Mouse (Mus musculus): ENCODE results near the gene Ttn.

Ttn gene

GRCm38 (mm10) chr2:76655982-76656381, 326.4 kb downstream of the Ttn start:
- DNase-seq (ENCODE audit: low read depth), result no peak

GRCm38 (mm10) chr2:76655444-76655843, 326.9 kb downstream of the Ttn start:
- DNase-seq (ENCODE audit: low read depth), result no peak

- no peak for DNase-seq (ENCODE audit: low read depth)
Observed at GRCm38 (mm10) chr2:76654646-76655045, 327.7 kb downstream of the Ttn start.
